Mouse (Mus musculus) heart, adult 2 months (tissue): ENCODE data around the gene Pdxdc1.

Source experiments
- CTCF ChIP-seq: fragments of 200-600 bp; IDR thresholded peaks from 2 replicates; pipeline ENCODE4 v1.8.1; 2022; ENCODE audit warnings: antibody characterized with exemption, mild to moderate bottlenecking, moderate library complexity
- EP300 ChIP-seq: fragments of 200-500 bp; IDR thresholded peaks from 2 replicates; pipeline ENCODE4 v1.6.1; 2011; ENCODE audit warnings: low read depth, low read length, control low read depth; ENCODE audit not compliant: insufficient read depth
- POLR2A ChIP-seq: fragments of 200-500 bp; IDR thresholded peaks from 2 replicates; pipeline ENCODE4 v1.6.1; 2011; ENCODE audit warnings: mild to moderate bottlenecking, low read depth, low read length, control low read depth; ENCODE audit not compliant: insufficient read depth

- TF ChIP-seq POLR2A (no peak), CTCF (no peak), EP300 (no peak)
Measured at GRCm38 (mm10) chr16:13801231-13801630, 101.7 kb downstream of the Pdxdc1 start.
